Mouse (Mus musculus): ENCODE results near the gene Ube2h.

GRCm38 (mm10) chr6:30161618-30162017, 142.7 kb downstream of the Ube2h start:
- TF ChIP-seq POLR2A (IDR thresholded peaks at IDR 0.05; ENCODE audit: low read depth, low read length) (no peak), CTCF (IDR thresholded peaks at IDR 0.05; ENCODE audit: extremely low read depth, insufficient read depth, insufficient read length, insufficient replicate concordance) (no peak)

Data from spleen, adult 2 months (tissue).